In genomic region chr11:88598150-88598847, GRCm38 (mm10) we compare ENCODE assay signal across 12 mouse cellular contexts.
DNase-seq lines count a peak whose midpoint lies in the region; ATAC-seq and TF ChIP-seq lines count a peak whose summit lies in the region.
"Had no signal": no experiment of that assay in that cellular context is flagged by ENCODE, and none has a peak within 500 bp of the region (broad histone marks: within the 10 kb centered on the region; RNA-seq: fewer than 3 reads in every experiment).

No protein-coding gene starts in this region.

- no peak overlapping the region for H3K4me3 ChIP-seq in heart, embryonic 11.5 days (ENCODE audit: low read depth, low read length)
- H3K4me3 ChIP-seq in lung, postnatal 0 days (ENCODE audit: low read depth, low read length): no peak overlapping the region
- no peak overlapping the region for H3K4me3 ChIP-seq in embryonic facial prominence, embryonic 14.5 days (ENCODE audit: low read depth, low read length)
- H3K4me3 ChIP-seq: liver, embryonic 15.5 days had no signal

- H3K4me2 ChIP-seq in heart, embryonic 11.5 days: no peak overlapping the region
- no peak overlapping the region for H3K4me2 ChIP-seq in lung, postnatal 0 days (replicated peaks; ENCODE audit: low read depth, low read length)
- H3K4me2 ChIP-seq in embryonic facial prominence, embryonic 14.5 days (ENCODE audit: low read depth, low read length): no peak overlapping the region

- H3K36me3 ChIP-seq in heart, embryonic 11.5 days (ENCODE audit: control insufficient read depth, insufficient read depth, low read length): 0 out of 2 replicates have a peak, but pooled peaks cover under 1% of the 10 kb centered on the region
- H3K36me3 ChIP-seq in lung, postnatal 0 days (ENCODE audit: insufficient read depth, low read length): no peaks in the 10 kb centered on the region; the same call in 1 of the 2 replicates
- H3K36me3 ChIP-seq in embryonic facial prominence, embryonic 14.5 days (ENCODE audit: control insufficient read depth, insufficient read depth, low read length): peaks cover 10% of the 10 kb centered on the region; the same call in 1 of the 2 replicates
- H3K36me3 ChIP-seq: liver, embryonic 15.5 days had no signal

- no peak for DNase-seq in heart, adult 9 months (ENCODE audit: low spot score in 2 of 2)
- DNase-seq in lung, postnatal 0 days (ENCODE audit: low spot score): no peak
- DNase-seq in lung, postnatal 25 days (ENCODE audit: low spot score): no peak
- no peak for DNase-seq in embryonic facial prominence, embryonic 14.5 days (ENCODE audit: low spot score)
- DNase-seq in adipocyte (ENCODE audit: low spot score): no peak
- DNase-seq in right cerebral cortex, postnatal 36 days (ENCODE audit: low spot score in 2 of 2): no peak
- DNase-seq: cerebellum, adult 8-10 months; heart, postnatal 4 days had no signal

- no peaks in the 10 kb centered on the region for H3K27me3 ChIP-seq in heart, embryonic 11.5 days (ENCODE audit: control insufficient read depth, insufficient read depth, low read length)
- no peaks in the 10 kb centered on the region for H3K27me3 ChIP-seq in lung, postnatal 0 days (replicated peaks; ENCODE audit: insufficient read depth, low read length)
- no peaks in the 10 kb centered on the region for H3K27me3 ChIP-seq in embryonic facial prominence, embryonic 14.5 days (replicated peaks; ENCODE audit: control insufficient read depth, insufficient read depth, low read length)
- H3K27me3 ChIP-seq: liver, embryonic 15.5 days had no signal

- H3K9ac ChIP-seq in heart, embryonic 11.5 days (ENCODE audit: low read depth, low read length): no peak overlapping the region
- no peak overlapping the region for H3K9ac ChIP-seq in lung, postnatal 0 days (replicated peaks; ENCODE audit: low read depth)
- no peak overlapping the region for H3K9ac ChIP-seq in embryonic facial prominence, embryonic 14.5 days (ENCODE audit: low read depth, low read length)
- H3K9ac ChIP-seq: liver, embryonic 15.5 days had no signal

- peaks cover 69% of the 10 kb centered on the region for H3K4me1 ChIP-seq in heart, embryonic 11.5 days (ENCODE audit: control insufficient read depth, insufficient read depth, low read length)
- H3K4me1 ChIP-seq in lung, postnatal 0 days (ENCODE audit: insufficient read depth, low read depth, low read length): 0 out of 2 replicates have a peak, but pooled peaks cover 4% of the 10 kb centered on the region
- H3K4me1 ChIP-seq in embryonic facial prominence, embryonic 14.5 days (ENCODE audit: control insufficient read depth, insufficient read depth, low read length): peaks cover 48% of the 10 kb centered on the region

- ATAC-seq in heart, embryonic 11.5 days (replicated peaks; ENCODE audit: insufficient number of reproducible peaks, low FRiP score, low TSS enrichment): no peak
- ATAC-seq in lung, postnatal 0 days: no peak
- no peak for ATAC-seq in embryonic facial prominence, embryonic 14.5 days (ENCODE audit: low read depth)
- peak; percentile 43 for ATAC-seq in megakaryocyte progenitor cell, adult 5-6 weeks (replicated peaks; ENCODE audit: poor library complexity)
- ATAC-seq: forebrain, embryonic 14.5 days had no signal

- 66% methylated on average over 11 of the region's 11 CpGs for WGBS in heart, embryonic 11.5 days (ENCODE audit: insufficient replicate concordance)
- WGBS in lung, postnatal 0 days: 66% methylated on average over 11 of the region's 11 CpGs
- 69% methylated on average over 11 of the region's 11 CpGs for WGBS in embryonic facial prominence, embryonic 14.5 days

- no peaks in the 10 kb centered on the region for H3K9me3 ChIP-seq in heart, embryonic 11.5 days (replicated peaks; ENCODE audit: control insufficient read depth, low read length)
- no peaks in the 10 kb centered on the region for H3K9me3 ChIP-seq in lung, postnatal 0 days (ENCODE audit: low read length)
- H3K9me3 ChIP-seq in embryonic facial prominence, embryonic 14.5 days (ENCODE audit: control insufficient read depth, low read length): no peaks in the 10 kb centered on the region
- H3K9me3 ChIP-seq: liver, embryonic 15.5 days had no signal

- no peak for TF ChIP-seq CTCF in lung, postnatal 0 days (IDR thresholded peaks at IDR 0.05)

- no peak for TF ChIP-seq EP300 in lung, postnatal 0 days (IDR thresholded peaks at IDR 0.05)

- H3K27ac ChIP-seq in heart, embryonic 11.5 days (ENCODE audit: low read depth, low read length): 0 out of 2 replicates have a peak overlapping the region, but pooled peaks have one; percentile 10
- H3K27ac ChIP-seq in lung, postnatal 0 days (ENCODE audit: low read length): peak overlapping the region; percentile 40
- 0 out of 2 replicates have a peak overlapping the region, but pooled peaks have one; percentile 13 for H3K27ac ChIP-seq in embryonic facial prominence, embryonic 14.5 days (replicated peaks; ENCODE audit: low read depth, low read length)
